Mouse (Mus musculus): ENCODE data around the gene Map4k4.

Map4k4 gene

GRCm38 (mm10) chr1:39963821-39964220, 63.1 kb downstream of the Map4k4 start:
- no peak for DNase-seq (ENCODE audit: inconsistent ontology term)

- no peak for DNase-seq (ENCODE audit: inconsistent ontology term)
Observed at GRCm38 (mm10) chr1:39964427-39964826, 63.7 kb downstream of the Map4k4 start.

- no peak for DNase-seq (ENCODE audit: inconsistent ontology term)
Observed at GRCm38 (mm10) chr1:39965461-39965860, 64.7 kb downstream of the Map4k4 start.

- no peak for DNase-seq (ENCODE audit: inconsistent ontology term)
Observed at GRCm38 (mm10) chr1:39968999-39969398, 68.3 kb downstream of the Map4k4 start.

- DNase-seq (ENCODE audit: inconsistent ontology term), result peak; percentile 71
Observed at GRCm38 (mm10) chr1:39969771-39970406, 69.2 kb downstream of the Map4k4 start.

GRCm38 (mm10) chr1:39972411-39972810, 71.7 kb downstream of the Map4k4 start:
- no peak for DNase-seq (ENCODE audit: inconsistent ontology term)

GRCm38 (mm10) chr1:39973911-39974310, 73.2 kb downstream of the Map4k4 start:
- DNase-seq (ENCODE audit: inconsistent ontology term), result no peak

- no peak for DNase-seq (ENCODE audit: inconsistent ontology term)
Observed at GRCm38 (mm10) chr1:39975005-39975404, 74.3 kb downstream of the Map4k4 start.

- no peak for DNase-seq (ENCODE audit: inconsistent ontology term)
Observed at GRCm38 (mm10) chr1:39976107-39976506, 75.4 kb downstream of the Map4k4 start.

- DNase-seq (ENCODE audit: inconsistent ontology term), result peak; percentile 78
Observed at GRCm38 (mm10) chr1:39976847-39977744, 76.4 kb downstream of the Map4k4 start.

GRCm38 (mm10) chr1:39978781-39979486, 78.2 kb downstream of the Map4k4 start:
- no peak for DNase-seq (ENCODE audit: inconsistent ontology term)

- DNase-seq (ENCODE audit: inconsistent ontology term), result no peak
Observed at GRCm38 (mm10) chr1:39980314-39981290, 79.9 kb downstream of the Map4k4 start.

GRCm38 (mm10) chr1:39981970-39982369, 81.3 kb downstream of the Map4k4 start:
- DNase-seq (ENCODE audit: inconsistent ontology term), result no peak

GRCm38 (mm10) chr1:39982727-39983487, 82.2 kb downstream of the Map4k4 start:
- peak; percentile 65 for DNase-seq (ENCODE audit: inconsistent ontology term)

- no peak for DNase-seq (ENCODE audit: inconsistent ontology term)
Observed at GRCm38 (mm10) chr1:39984331-39984730, 83.6 kb downstream of the Map4k4 start.

GRCm38 (mm10) chr1:39986820-39987219, 86.1 kb downstream of the Map4k4 start:
- no peak for DNase-seq (ENCODE audit: inconsistent ontology term)

GRCm38 (mm10) chr1:39988841-39989240, 88.1 kb downstream of the Map4k4 start:
- no peak for DNase-seq (ENCODE audit: inconsistent ontology term)

GRCm38 (mm10) chr1:39990041-39990440, 89.3 kb downstream of the Map4k4 start:
- DNase-seq (ENCODE audit: inconsistent ontology term), result no peak

- no peak for DNase-seq (ENCODE audit: inconsistent ontology term)
Observed at GRCm38 (mm10) chr1:39993921-39994320, 93.2 kb downstream of the Map4k4 start.

GRCm38 (mm10) chr1:39995593-39995992, 94.9 kb downstream of the Map4k4 start:
- no peak for DNase-seq (ENCODE audit: inconsistent ontology term)
